Mouse (Mus musculus): ENCODE data around the gene Efna5. TPM values are rescaled to one million over a fixed set of nuclear protein-coding genes. Genes with fewer than 3 reads are reported as not detected.

The Efna5 gene
- polyA plus RNA-seq, 1 experiment = not detected

DNA sequence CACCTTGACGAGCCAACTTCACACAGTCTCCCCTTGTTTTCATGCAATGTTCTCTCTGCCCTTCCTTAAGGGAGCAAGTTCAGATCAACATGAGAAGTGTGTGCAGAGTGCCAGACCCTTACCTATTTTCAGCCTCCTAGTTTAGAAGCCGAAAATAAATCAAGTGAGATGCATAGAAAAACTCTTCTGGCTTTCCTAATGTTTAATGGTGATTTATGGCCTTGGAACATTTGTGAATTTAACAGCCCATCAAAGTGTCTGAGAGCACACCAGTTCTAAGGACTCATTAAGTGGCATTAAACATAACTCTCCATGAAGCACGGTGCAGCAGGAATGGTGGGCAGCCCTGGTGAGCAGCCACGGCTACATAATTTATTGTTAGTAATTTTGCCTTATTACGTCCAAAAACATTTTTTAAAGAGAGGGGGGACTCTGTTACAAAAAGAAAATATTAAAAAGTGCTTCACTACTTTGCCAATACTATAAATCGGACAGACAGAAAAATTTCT is 44.5 kb downstream of the Efna5 start:
- H3K36me3 ChIP-seq (replicated peaks; ENCODE audit: low read length) = no peaks in the 10 kb centered on the region
- no peak overlapping the region for H3K4me3 ChIP-seq (replicated peaks)
- H3K4me1 ChIP-seq = no peaks in the 10 kb centered on the region
- no peaks in the 10 kb centered on the region for H3K27me3 ChIP-seq (replicated peaks)
- TF ChIP-seq FLI1 (IDR thresholded peaks at IDR 0.05; ENCODE audit: low read length) = no peak
- no peak for TF ChIP-seq GATA1 (IDR thresholded peaks at IDR 0.05; ENCODE audit: borderline replicate concordance, low read length)
- peaks cover 16% of the 10 kb centered on the region; the same call in 1 of the 2 replicates for H3K9me3 ChIP-seq

DNA sequence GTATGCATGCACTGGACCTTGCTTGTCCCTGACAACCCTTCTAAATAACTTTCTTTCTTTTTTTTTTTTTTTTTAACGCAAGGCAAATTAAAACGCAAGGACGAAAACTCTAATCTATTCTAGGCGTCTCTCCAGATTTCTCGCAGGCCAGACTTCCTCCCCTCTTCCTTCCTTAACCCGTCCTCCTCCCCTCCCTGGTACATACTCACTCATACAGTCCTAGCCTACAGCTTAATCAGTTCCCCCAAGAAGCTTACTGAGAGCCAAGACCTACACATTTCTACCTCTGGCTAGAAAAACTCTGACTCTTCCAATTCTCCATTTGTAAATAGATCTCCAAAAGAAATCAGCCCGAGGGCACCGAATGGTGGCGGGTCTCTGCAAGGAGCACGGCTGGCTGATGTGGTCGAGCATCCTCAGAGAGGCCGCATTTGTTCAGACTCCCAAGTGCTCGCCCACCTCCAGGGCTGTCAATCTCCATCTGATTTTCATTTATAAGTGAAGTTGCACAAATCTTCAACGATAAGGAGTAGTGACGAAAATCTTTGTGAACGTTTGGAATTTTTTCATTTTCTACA is 48.5 kb downstream of the Efna5 start:
- Histone ChIP-seq H3K9me3 (peaks cover 18% of the 10 kb centered on the region; the same call in 1 of the 2 replicates), H3K36me3 (replicated peaks; ENCODE audit: low read length) (no peaks in the 10 kb centered on the region), H3K27me3 (replicated peaks) (no peaks in the 10 kb centered on the region), H3K4me1 (no peaks in the 10 kb centered on the region), H3K4me3 (replicated peaks) (no peak overlapping the region)
- TF ChIP-seq FLI1 (IDR thresholded peaks at IDR 0.05; ENCODE audit: low read length) (no peak), GATA1 (IDR thresholded peaks at IDR 0.05; ENCODE audit: borderline replicate concordance, low read length) (no peak)

DNA sequence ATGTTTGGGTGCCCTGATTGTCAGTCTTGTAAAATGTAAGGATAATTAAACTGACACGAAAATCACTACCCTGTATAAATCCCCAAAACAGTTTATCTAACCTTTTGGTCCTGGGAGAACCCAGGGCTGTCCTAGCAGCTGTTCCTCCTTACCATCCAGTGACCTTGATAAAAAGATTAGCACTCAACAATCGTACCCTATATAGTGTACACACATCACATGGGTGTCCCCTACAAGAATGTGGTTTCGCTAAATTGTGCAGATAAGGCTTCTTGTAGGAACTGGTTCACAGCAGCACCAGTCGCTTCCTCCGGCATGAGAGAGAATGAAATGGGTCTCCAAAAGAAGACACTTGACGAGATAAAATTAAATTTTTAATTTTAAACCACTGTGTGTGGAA is 53.6 kb downstream of the Efna5 start:
- H3K4me3 ChIP-seq (replicated peaks) = no peak overlapping the region
- peaks cover 20% of the 10 kb centered on the region for H3K9me3 ChIP-seq
- H3K27me3 ChIP-seq (replicated peaks) = no peaks in the 10 kb centered on the region
- no peaks in the 10 kb centered on the region for H3K36me3 ChIP-seq (replicated peaks; ENCODE audit: low read length)
- H3K4me1 ChIP-seq = no peaks in the 10 kb centered on the region
- TF ChIP-seq FLI1 (IDR thresholded peaks at IDR 0.05; ENCODE audit: low read length) (no peak), GATA1 (IDR thresholded peaks at IDR 0.05; ENCODE audit: borderline replicate concordance, low read length) (no peak)

DNA sequence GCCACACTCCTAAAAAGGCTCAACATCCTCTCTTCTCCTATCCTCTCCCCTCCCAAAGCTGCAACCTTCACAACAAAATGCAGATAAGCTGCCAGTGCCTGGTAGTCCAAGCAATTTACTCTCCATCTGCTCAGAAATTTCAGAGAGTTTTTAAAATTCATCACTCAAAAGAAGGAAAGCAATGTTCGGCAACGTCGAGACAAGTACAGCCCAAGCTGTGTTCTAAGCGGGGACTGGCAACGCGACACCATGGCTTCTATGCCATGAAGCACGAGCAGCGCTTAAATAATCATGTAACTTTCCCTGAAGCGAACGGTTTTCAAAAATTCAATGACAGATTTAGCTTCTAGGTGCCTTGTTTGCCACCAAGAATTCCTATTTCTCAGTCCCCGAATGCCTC is 59.9 kb downstream of the Efna5 start:
- H3K27me3 ChIP-seq (replicated peaks) = no peaks in the 10 kb centered on the region
- peaks cover 31% of the 10 kb centered on the region for H3K9me3 ChIP-seq
- H3K36me3 ChIP-seq (replicated peaks; ENCODE audit: low read length) = no peaks in the 10 kb centered on the region
- H3K4me1 ChIP-seq = no peaks in the 10 kb centered on the region
- TF ChIP-seq FLI1 (IDR thresholded peaks at IDR 0.05; ENCODE audit: low read length) (no peak), GATA1 (IDR thresholded peaks at IDR 0.05; ENCODE audit: borderline replicate concordance, low read length) (no peak)
- H3K4me3 ChIP-seq (replicated peaks) = no peak overlapping the region

DNA sequence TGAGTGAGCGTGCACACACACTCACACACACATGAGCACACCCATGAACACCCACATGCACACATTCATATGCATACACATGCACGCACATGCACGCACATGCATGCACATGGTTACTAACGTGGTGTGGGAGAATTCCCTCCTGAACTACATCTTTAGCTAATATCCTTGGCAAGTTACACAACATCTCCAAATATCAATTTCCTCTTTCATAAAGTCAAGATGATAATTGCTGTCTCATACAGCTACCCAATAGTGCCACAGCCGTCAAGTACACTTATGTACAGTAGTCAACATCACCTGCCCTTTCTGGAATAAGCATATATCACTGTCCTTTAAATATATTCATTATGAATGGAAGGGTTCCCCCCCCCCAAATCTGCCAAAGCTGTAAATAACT is 61.2 kb downstream of the Efna5 start:
- no peaks in the 10 kb centered on the region for H3K36me3 ChIP-seq (replicated peaks; ENCODE audit: low read length)
- no peaks in the 10 kb centered on the region for H3K27me3 ChIP-seq (replicated peaks)
- no peak for TF ChIP-seq GATA1 (IDR thresholded peaks at IDR 0.05; ENCODE audit: borderline replicate concordance, low read length)
- no peak for TF ChIP-seq FLI1 (IDR thresholded peaks at IDR 0.05; ENCODE audit: low read length)
- H3K9me3 ChIP-seq = peaks cover 31% of the 10 kb centered on the region
- no peaks in the 10 kb centered on the region for H3K4me1 ChIP-seq
- peak overlapping the region; percentile 19 for H3K4me3 ChIP-seq (replicated peaks)

DNA sequence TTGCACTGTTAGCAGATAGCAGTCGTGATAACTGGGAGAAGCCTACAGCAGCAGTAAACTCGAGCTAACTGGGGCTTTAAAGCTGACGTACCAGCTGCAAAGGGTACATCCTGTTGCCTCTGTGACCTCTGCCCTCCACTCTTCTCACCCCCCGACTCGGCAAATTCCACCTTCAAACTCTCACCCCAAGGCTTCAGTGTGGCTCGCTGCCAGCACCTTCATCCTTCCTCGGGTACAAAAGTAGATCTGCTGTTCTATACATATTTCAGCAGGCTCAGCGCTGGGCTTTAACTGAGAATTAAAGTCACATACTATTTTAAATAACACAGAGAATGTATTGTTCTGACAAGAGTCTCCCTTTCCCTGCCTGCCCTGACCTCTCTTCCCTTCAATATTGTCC is 62.3 kb downstream of the Efna5 start:
- H3K36me3 ChIP-seq (replicated peaks; ENCODE audit: low read length) = no peaks in the 10 kb centered on the region
- no peaks in the 10 kb centered on the region for H3K4me1 ChIP-seq
- peaks cover 28% of the 10 kb centered on the region for H3K9me3 ChIP-seq
- TF ChIP-seq GATA1 (IDR thresholded peaks at IDR 0.05; ENCODE audit: borderline replicate concordance, low read length) (no peak), FLI1 (IDR thresholded peaks at IDR 0.05; ENCODE audit: low read length) (no peak)
- H3K27me3 ChIP-seq (replicated peaks) = no peaks in the 10 kb centered on the region
- no peak overlapping the region for H3K4me3 ChIP-seq (replicated peaks)

DNA sequence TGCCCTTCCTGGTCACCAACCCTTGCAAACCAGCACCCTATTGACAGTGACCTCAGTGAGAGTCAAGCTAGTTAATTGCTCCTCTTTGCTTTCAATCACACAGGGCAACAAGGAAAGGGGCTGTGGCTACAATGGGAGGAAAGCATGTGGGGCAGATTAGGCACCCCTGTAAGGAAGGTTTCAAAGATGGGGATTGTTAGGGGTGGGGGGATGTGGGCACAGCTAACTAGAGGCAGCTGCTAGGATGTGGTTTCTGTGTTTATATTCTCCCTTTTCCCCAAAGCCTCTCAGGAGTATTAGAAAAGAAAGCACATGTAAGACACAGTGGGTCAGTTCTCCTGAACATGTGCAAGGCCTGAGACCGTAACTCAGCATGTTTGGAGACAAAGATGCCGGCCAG is 62.8 kb downstream of the Efna5 start:
- H3K9me3 ChIP-seq = peaks cover 28% of the 10 kb centered on the region
- no peaks in the 10 kb centered on the region for H3K27me3 ChIP-seq (replicated peaks)
- H3K4me3 ChIP-seq (replicated peaks) = no peak overlapping the region
- no peaks in the 10 kb centered on the region for H3K4me1 ChIP-seq
- H3K36me3 ChIP-seq (replicated peaks; ENCODE audit: low read length) = no peaks in the 10 kb centered on the region
- TF ChIP-seq FLI1 (IDR thresholded peaks at IDR 0.05; ENCODE audit: low read length) (no peak), GATA1 (IDR thresholded peaks at IDR 0.05; ENCODE audit: borderline replicate concordance, low read length) (no peak)

DNA sequence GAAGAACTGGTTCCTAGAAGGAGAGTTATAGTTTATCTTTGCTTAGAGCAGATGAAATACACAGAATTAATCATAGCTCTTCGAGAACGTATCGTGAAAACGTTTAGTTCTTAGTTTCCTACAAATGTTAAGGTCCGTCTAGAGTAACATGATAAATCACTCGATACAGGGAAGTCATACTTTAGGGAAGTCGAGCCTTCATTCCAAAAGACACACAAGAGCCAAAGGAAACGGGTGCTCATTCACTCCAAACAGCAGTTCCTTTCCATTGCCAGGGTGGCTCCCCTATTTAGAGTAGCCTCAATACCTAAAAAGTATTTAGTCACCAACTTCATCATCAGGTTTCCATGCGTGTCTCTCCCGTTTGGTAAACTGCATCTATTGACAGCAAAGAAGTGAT is 64.2 kb downstream of the Efna5 start:
- TF ChIP-seq FLI1 (IDR thresholded peaks at IDR 0.05; ENCODE audit: low read length) (no peak), GATA1 (IDR thresholded peaks at IDR 0.05; ENCODE audit: borderline replicate concordance, low read length) (no peak)
- H3K36me3 ChIP-seq (replicated peaks; ENCODE audit: low read length) = no peaks in the 10 kb centered on the region
- H3K4me3 ChIP-seq (replicated peaks) = no peak overlapping the region
- peaks cover 19% of the 10 kb centered on the region for H3K9me3 ChIP-seq
- H3K27me3 ChIP-seq (replicated peaks) = no peaks in the 10 kb centered on the region
- H3K4me1 ChIP-seq = no peaks in the 10 kb centered on the region

DNA sequence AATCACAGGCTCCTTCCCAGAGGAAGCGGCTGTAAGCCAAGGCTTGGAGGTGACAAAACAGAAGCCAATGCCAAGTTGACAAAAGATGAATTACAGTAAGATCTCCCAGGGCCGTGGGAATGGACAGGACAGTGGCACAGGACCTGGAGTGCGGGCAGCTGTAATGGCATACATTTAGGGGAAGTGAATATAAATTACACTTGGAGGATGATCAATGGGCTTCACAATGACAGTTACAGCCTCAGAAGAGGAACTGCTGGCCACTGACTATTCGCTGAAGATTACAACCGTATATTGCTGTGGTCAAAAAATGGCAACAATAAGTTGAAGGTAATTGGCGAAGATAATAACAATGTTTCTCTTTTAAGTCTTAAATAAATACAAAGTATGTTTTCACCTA is 67.7 kb downstream of the Efna5 start:
- no peak for TF ChIP-seq FLI1 (IDR thresholded peaks at IDR 0.05; ENCODE audit: low read length)
- no peak for TF ChIP-seq GATA1 (IDR thresholded peaks at IDR 0.05; ENCODE audit: borderline replicate concordance, low read length)
- no peaks in the 10 kb centered on the region for H3K36me3 ChIP-seq (replicated peaks; ENCODE audit: low read length)
- H3K9me3 ChIP-seq = no peaks in the 10 kb centered on the region; the same call in 1 of the 2 replicates
- no peak overlapping the region for H3K4me3 ChIP-seq (replicated peaks)
- H3K4me1 ChIP-seq = no peaks in the 10 kb centered on the region
- H3K27me3 ChIP-seq (replicated peaks) = no peaks in the 10 kb centered on the region

DNA sequence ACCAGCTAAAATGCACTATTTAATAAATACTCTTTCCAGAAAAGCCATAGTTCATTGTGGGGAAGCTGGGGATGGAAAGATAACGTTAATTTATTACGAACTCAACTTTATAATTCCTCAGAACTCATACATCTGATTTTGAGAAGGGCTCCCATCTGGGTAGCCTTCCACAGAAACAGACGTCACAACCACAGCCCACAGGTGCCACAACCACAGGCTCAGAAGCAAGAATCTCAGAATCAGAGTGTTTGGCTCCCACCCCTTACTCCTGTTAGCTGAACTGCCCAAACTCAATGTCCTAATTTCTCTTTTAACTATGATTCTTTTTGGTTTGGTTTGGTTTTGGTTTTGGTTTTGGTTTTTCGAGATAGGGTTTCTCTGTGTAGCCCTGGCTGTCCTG is 73.2 kb downstream of the Efna5 start:
- no peaks in the 10 kb centered on the region for H3K27me3 ChIP-seq (replicated peaks)
- no peaks in the 10 kb centered on the region for H3K4me1 ChIP-seq
- no peak for TF ChIP-seq GATA1 (IDR thresholded peaks at IDR 0.05; ENCODE audit: borderline replicate concordance, low read length)
- TF ChIP-seq FLI1 (IDR thresholded peaks at IDR 0.05; ENCODE audit: low read length) = no peak

More for the DNA sequence above, 73.2 kb downstream of the Efna5 start:
- peaks cover 19% of the 10 kb centered on the region; the same call in 1 of the 2 replicates for H3K9me3 ChIP-seq
- H3K4me3 ChIP-seq (replicated peaks) = no peak overlapping the region
- no peaks in the 10 kb centered on the region for H3K36me3 ChIP-seq (replicated peaks; ENCODE audit: low read length)
